Mouse (Mus musculus) hindbrain, embryonic 10.5 days (tissue): ENCODE data around the gene Foxa3. TPM values are rescaled to one million over a fixed set of nuclear protein-coding genes. Genes with fewer than 3 reads are reported as not detected.
A peak's percentile ranks its signal among the peaks of the same experiment; 100 is the strongest.
"Not testable (repeated sequence)": the region's sequence is repeated elsewhere in the genome, so short reads cannot be mapped to it uniquely, and the experiment has no call there.

Source experiments
- DNase-seq: peaks from one replicate; pipeline ENCODE4 v3.0.0-alpha.2; 2017; ENCODE audit warnings: low spot score
- H3K27ac ChIP-seq: fragments of 300-500 bp; sonication (generic); 2 replicates; pipeline ENCODE4 v1.5.1; 2016; ENCODE audit warnings: mild to moderate bottlenecking, moderate library complexity
- H3K27me3 ChIP-seq: fragments of 300-500 bp; sonication (generic); 2 replicates; pipeline ENCODE4 v1.6.1; 2016; ENCODE audit warnings: mild to moderate bottlenecking; ENCODE audit not compliant: poor library complexity, insufficient read depth, severe bottlenecking
- H3K36me3 ChIP-seq: fragments of 300-500 bp; sonication (generic); 2 replicates; pipeline ENCODE4 v1.6.1; 2016; ENCODE audit warnings: mild to moderate bottlenecking, moderate library complexity
- H3K4me1 ChIP-seq: fragments of 300-500 bp; sonication (generic); replicated peaks from 2 replicates; pipeline ENCODE4 v1.6.1; 2016; ENCODE audit warnings: mild to moderate bottlenecking
- H3K4me3 ChIP-seq: fragments of 300-500 bp; sonication (generic); 2 replicates; pipeline ENCODE4 v1.5.1; 2016; ENCODE audit warnings: mild to moderate bottlenecking, moderate library complexity
- H3K9me3 ChIP-seq: fragments of 300-500 bp; sonication (generic); 2 replicates; pipeline ENCODE4 v1.6.1; 2016; ENCODE audit warnings: mild to moderate bottlenecking, moderate library complexity
- WGBS: fragments of 180-500 bp; shearing (Covaris S2); methylation state at CpG from one replicate; pipeline ENCODE4 v1.1.7; 2016; 5-methylcytosine and 5-hydroxymethylcytosine counted together
- polyA plus RNA-seq: library from polyadenylated mRNA; unstranded; fragments of >200 nt; fragmentation: Nextera tagmentation; extraction: Ambion mirVana; gene quantifications from 2 replicates; pipeline ENCODE4 v1.2.1, GENCODE M21; 2016

Gene Foxa3
- 0.07 TPM in 1 of 2 replicates, not detected in the other for polyA plus RNA-seq

GRCm38 (mm10) chr7:19023357-19023814 lies at the start of gene Foxa3:
TSS of gene Foxa3 (minus strand) at chr7:19023538.
- 0 out of 2 replicates have a peak, but pooled peaks cover 6% of the 10 kb centered on the region for H3K9me3 ChIP-seq
- DNase-seq = peak; percentile 15
- peaks cover 39% of the 10 kb centered on the region for H3K4me1 ChIP-seq
- peak within 1 kb of the TSS; percentile 96 for H3K4me3 ChIP-seq
- H3K27ac ChIP-seq = peak within 1 kb of the TSS; percentile 94
- peaks cover 3% of the 10 kb centered on the region for H3K36me3 ChIP-seq
- WGBS = 7% methylated on average over 30 of the region's 30 CpGs
- H3K27me3 ChIP-seq = peaks cover 38% of the 10 kb centered on the region

GRCm38 (mm10) chr7:19071024-19071423 lies 47.7 kb upstream of the Foxa3 start:
- not testable (repeated sequence) for H3K9me3 ChIP-seq, H3K4me1 ChIP-seq, H3K4me3 ChIP-seq, H3K36me3 ChIP-seq, DNase-seq, H3K27ac ChIP-seq
- 56% methylated on average over 3 of the region's 3 CpGs for WGBS
- H3K27me3 ChIP-seq = peaks cover 21% of the 10 kb centered on the region

DNA sequence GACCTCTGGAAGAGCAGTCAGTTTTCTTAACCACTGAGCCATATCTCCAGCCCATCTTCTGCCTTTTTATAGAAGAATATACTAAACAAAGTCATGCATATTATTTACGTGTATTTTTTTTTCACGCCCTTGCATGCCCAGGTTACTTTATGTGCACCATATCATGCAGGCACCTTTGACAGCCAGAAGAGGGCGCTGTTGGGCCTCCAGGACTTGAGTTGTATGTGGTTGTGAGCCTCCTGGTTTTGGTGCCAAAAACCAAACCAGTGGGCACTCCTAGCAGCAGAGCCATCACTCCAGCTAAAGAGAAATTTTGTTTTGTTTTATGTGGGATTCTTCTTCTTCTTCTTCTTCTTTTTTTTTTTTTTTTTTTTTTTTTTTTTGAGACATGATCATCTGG lies 46.2 kb upstream of the Foxa3 start:
- H3K27ac ChIP-seq = no peak overlapping the region
- 50% methylated on average over 3 of the region's 3 CpGs for WGBS
- H3K36me3 ChIP-seq = no peaks in the 10 kb centered on the region
- DNase-seq = no peak
- H3K9me3 ChIP-seq = peaks cover 11% of the 10 kb centered on the region; the same call in 1 of the 2 replicates
- H3K4me1 ChIP-seq = no peaks in the 10 kb centered on the region
- peaks cover 37% of the 10 kb centered on the region for H3K27me3 ChIP-seq
- H3K4me3 ChIP-seq = no peak overlapping the region

GRCm38 (mm10) chr7:19068707-19069106 lies 45.4 kb upstream of the Foxa3 start:
- no peaks in the 10 kb centered on the region for H3K4me1 ChIP-seq
- no peak overlapping the region for H3K27ac ChIP-seq
- H3K36me3 ChIP-seq = no peaks in the 10 kb centered on the region
- 9% methylated on average over 2 of the region's 2 CpGs for WGBS
- peak; percentile 73 for DNase-seq
- H3K4me3 ChIP-seq = no peak overlapping the region
- peaks cover 44% of the 10 kb centered on the region for H3K27me3 ChIP-seq
- H3K9me3 ChIP-seq = peaks cover 10% of the 10 kb centered on the region; the same call in 1 of the 2 replicates

- no peaks in the 10 kb centered on the region for H3K36me3 ChIP-seq
- DNase-seq = no peak
- H3K9me3 ChIP-seq = peaks cover 9% of the 10 kb centered on the region; the same call in 1 of the 2 replicates
- 63% methylated on average over 14 of the region's 14 CpGs for WGBS
- H3K27me3 ChIP-seq = peaks cover 47% of the 10 kb centered on the region
- no peak overlapping the region for H3K27ac ChIP-seq
- no peak overlapping the region for H3K4me3 ChIP-seq
- H3K4me1 ChIP-seq = no peaks in the 10 kb centered on the region
These were observed 44.6 kb upstream of the Foxa3 start for GRCm38 (mm10) chr7:19067935-19068334.

DNA sequence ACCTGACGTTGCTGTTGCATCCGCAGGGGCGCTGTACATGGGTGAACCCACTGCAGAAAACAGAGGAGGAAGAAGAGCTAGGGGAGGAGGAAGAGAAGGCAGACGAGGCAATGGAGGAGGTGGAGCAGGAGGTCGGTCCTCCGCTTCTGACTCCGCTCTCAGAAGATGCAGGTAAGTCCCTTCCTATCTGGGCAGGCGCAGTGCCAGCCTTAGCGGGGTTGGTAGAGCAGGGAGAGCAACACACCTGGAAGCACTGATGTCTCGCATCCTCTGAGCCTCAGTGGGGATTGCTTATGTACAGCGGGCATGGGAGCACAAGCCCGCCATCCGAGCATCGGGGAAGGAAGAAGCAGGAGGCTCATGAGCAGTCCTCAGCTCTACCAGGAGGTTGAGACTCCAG lies 43.7 kb upstream of the Foxa3 start:
- 48% methylated on average over 14 of the region's 14 CpGs for WGBS
- Histone ChIP-seq H3K4me3 (no peak overlapping the region), H3K9me3 (peaks cover 9% of the 10 kb centered on the region; the same call in 1 of the 2 replicates), H3K4me1 (no peaks in the 10 kb centered on the region), H3K27me3 (peaks cover 47% of the 10 kb centered on the region), H3K27ac (no peak overlapping the region), H3K36me3 (no peaks in the 10 kb centered on the region)
- DNase-seq = no peak

GRCm38 (mm10) chr7:19065896-19066295 lies 42.6 kb upstream of the Foxa3 start:
- peaks cover 9% of the 10 kb centered on the region; the same call in 1 of the 2 replicates for H3K9me3 ChIP-seq
- H3K36me3 ChIP-seq = no peaks in the 10 kb centered on the region
- no peak for DNase-seq
- no peak overlapping the region for H3K27ac ChIP-seq
- H3K4me3 ChIP-seq = no peak overlapping the region
- H3K4me1 ChIP-seq = no peaks in the 10 kb centered on the region
- 47% methylated on average over 13 of the region's 13 CpGs for WGBS
- peaks cover 47% of the 10 kb centered on the region for H3K27me3 ChIP-seq

- Histone ChIP-seq H3K27me3 (no peaks in the 10 kb centered on the region), H3K9me3 (no peaks in the 10 kb centered on the region; the same call in 1 of the 2 replicates), H3K27ac (no peak overlapping the region), H3K4me1 (peaks cover 15% of the 10 kb centered on the region), H3K36me3 (peaks cover 34% of the 10 kb centered on the region), H3K4me3 (no peak overlapping the region)
- 87% methylated on average over 10 of the region's 10 CpGs for WGBS
- DNase-seq = no peak
These were observed 34.1 kb upstream of the Foxa3 start for GRCm38 (mm10) chr7:19057405-19057804.

GRCm38 (mm10) chr7:19055108-19055507 lies 31.8 kb upstream of the Foxa3 start:
- no peak overlapping the region for H3K27ac ChIP-seq
- H3K9me3 ChIP-seq = no peaks in the 10 kb centered on the region; the same call in 1 of the 2 replicates
- no peak overlapping the region for H3K4me3 ChIP-seq
- no peaks in the 10 kb centered on the region for H3K27me3 ChIP-seq
- H3K4me1 ChIP-seq = peaks cover 15% of the 10 kb centered on the region
- no peak for DNase-seq
- peaks cover 57% of the 10 kb centered on the region for H3K36me3 ChIP-seq
- 91% methylated on average over 8 of the region's 8 CpGs for WGBS

DNA sequence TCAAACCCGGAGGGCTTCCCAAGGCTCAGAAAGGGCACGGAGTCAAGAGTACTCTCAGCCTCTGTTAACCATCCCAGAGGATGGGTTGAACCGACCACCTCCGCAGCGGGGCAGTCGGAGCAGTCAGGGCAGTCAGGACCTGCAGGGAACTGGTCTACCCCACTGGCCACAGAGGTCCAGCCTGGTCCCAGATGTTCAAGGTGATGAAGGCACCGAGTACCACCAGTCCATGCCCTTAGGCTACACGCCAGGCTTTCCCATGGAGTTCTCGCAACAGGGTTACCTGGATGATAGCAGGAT lies 31.4 kb upstream of the Foxa3 start:
- Histone ChIP-seq H3K4me1 (peaks cover 15% of the 10 kb centered on the region), H3K4me3 (peak overlapping the region; percentile 43), H3K27ac (peak overlapping the region; percentile 57), H3K27me3 (no peaks in the 10 kb centered on the region), H3K9me3 (no peaks in the 10 kb centered on the region; the same call in 1 of the 2 replicates), H3K36me3 (peaks cover 61% of the 10 kb centered on the region)
- WGBS = 58% methylated on average over 9 of the region's 9 CpGs
- no peak for DNase-seq

DNA sequence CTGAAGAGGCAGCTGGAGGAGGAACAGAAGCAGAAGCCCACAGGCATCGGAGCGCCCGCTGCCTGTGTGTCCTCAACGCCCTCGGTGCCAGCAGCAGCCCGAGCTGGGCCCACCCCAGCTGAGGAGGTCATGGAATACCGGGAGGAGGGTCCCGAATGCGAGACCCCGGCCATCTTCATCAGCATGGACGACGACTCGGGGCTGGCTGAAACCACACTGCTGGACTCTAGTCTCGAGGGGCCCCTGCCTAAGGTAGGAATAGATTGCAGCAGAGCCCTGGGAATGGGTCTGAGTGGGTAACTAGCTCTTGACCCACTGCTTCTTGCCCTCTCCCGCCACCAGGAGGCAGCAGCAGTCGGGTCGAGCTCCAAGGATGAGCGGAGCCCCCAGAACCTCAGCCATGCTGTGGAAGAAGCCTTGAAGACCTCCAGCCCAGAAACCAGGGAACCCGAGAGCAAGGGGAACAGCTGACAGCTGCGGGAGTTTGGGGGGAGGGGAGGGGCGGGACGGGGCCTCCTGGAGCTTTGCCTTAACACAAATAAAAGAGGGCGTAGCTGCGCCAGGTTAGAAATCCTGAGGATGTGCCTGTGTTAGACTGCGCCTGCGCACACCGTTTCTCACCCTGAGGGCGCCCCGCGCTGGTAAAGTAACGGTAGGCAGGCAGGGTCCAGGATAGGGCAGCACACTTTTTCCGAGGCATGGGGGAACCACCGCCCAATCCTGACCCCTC lies 30.9 kb upstream of the Foxa3 start, which contains the start of gene Rsph6a:
Gene Rsph6a, plus strand, starts transcription at position 644 of the 730 bp plus-strand sequence.
- WGBS = 27% methylated on average over 33 of the region's 33 CpGs
- peaks cover 66% of the 10 kb centered on the region for H3K36me3 ChIP-seq
- H3K27ac ChIP-seq = peak within 1 kb of the TSS; percentile 57
- peak; percentile 80 for DNase-seq
- H3K4me3 ChIP-seq = peak within 1 kb of the TSS; percentile 43
- no peaks in the 10 kb centered on the region; the same call in 1 of the 2 replicates for H3K9me3 ChIP-seq
- H3K27me3 ChIP-seq = no peaks in the 10 kb centered on the region
- peaks cover 15% of the 10 kb centered on the region for H3K4me1 ChIP-seq

- Histone ChIP-seq H3K27ac (no peak overlapping the region), H3K36me3 (peaks cover 77% of the 10 kb centered on the region), H3K27me3 (no peaks in the 10 kb centered on the region), H3K4me1 (peaks cover 15% of the 10 kb centered on the region), H3K4me3 (no peak overlapping the region), H3K9me3 (no peaks in the 10 kb centered on the region; the same call in 1 of the 2 replicates)
- DNase-seq = no peak
- WGBS = 89% methylated on average over 7 of the region's 7 CpGs
These were observed 29.8 kb upstream of the Foxa3 start for GRCm38 (mm10) chr7:19053136-19053532.

DNA sequence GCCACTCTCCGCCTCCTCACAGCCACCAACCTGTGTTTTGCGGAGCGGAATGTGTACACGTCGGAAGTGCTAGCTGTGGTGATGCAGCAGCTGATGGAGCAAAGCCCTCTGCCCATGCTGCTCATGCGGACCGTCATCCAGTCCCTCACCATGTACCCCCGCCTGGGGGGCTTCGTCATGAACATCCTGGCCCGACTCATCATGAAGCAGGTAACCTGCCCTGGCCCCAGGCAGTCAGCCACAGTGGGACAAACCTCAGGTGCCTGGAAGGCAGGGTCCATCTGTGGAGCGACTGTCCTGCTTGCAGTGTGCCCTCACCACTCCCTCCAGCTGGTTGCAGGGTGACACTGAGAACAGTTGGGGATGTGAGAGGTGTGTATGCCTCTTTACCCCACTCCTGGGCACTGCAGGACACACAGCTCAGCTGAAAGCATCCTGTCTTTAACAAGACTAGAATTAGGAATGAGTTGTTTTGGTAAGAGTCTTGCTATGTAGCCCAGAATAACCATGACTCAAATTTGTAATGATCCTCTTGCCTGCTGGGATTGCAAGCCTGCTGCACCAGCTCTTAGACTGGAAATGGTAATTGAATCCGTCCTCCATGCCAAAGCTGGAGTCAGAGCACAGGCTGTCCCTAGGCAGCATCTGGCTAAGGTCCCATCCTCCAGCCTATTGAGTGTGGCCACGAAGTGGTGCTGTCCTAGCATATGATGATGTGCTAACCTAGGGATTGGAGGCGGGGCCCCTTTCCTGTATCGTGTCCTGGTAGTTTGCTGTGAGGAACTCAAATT lies 29.2 kb upstream of the Foxa3 start:
- 88% methylated on average over 15 of the region's 15 CpGs for WGBS
- Histone ChIP-seq H3K4me3 (no peak overlapping the region), H3K9me3 (no peaks in the 10 kb centered on the region; the same call in 1 of the 2 replicates), H3K4me1 (peaks cover 15% of the 10 kb centered on the region), H3K27ac (no peak overlapping the region), H3K27me3 (no peaks in the 10 kb centered on the region), H3K36me3 (peaks cover 83% of the 10 kb centered on the region)
- no peak for DNase-seq
